Mouse (Mus musculus) kidney, postnatal 4 days (tissue): ENCODE measurements around the gene Znrf4.

Experiments used
- DNase-seq, 2 experiments: peaks; one replicate each; pipeline ENCODE4 v3.0.0; 2021; ENCODE audit warnings: mixed read lengths in 2 of 2

Znrf4 gene

DNA sequence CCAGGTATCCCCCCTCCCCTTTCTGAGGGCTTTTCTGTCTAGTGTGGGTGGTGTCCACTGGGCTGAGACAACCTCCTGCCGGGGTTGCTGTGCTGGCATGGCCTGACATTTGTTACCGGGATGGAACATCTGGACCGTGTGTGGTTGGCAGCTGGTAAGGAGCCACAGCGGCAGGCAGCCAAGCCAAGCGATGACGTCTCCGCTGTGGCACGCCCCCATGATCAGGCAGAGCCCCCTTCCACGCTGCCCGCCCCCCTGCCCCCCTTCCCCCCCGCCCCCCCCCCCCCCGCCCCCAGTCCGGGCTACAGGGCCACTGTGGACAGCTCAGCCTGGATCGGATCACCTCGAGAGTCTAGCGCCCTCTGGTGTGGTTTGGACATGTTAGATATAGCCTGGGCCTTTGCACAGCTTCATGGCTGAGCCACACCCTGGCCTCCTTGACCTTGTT lies 24.8 kb downstream of the Znrf4 start:
- peak; percentile 74 to 82 for DNase-seq

DNA sequence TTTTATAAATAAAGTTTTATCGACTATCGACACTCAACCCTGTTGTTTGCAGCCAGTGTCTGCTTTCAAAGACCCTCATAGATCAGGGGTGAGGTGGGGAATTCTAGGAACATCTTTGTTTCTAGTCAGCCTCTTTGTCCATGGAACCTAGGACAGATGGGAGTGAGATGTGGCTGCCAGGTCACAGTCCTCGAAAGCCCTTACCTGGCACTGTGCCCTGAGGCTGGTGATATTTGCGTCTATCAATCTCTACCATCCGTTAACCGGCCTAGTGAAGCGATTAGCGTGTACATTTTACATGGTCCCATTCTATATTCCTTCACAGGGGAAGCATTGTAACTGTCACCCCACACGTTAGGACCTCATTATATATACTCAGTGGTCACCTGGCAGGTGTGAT lies 26.3 kb downstream of the Znrf4 start:
- DNase-seq = no peak

DNA sequence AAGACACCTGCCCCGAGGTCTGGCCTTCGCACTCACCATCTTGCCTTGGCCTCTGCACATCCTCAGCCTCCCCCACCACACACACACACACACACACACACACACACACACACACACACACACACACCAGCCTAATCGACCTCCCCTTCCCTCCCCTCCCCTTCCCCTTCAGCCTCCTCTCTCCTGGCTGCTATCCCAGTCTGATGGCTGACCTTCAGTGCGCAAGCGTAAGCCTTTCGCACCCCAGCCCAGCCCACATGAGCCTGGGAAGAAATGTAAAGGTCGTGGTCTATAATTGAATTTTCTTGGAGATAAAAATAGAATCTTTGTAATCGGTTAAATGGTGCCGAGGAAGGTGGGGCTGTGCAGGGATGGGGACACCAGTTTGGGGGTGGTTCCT lies 27.1 kb downstream of the Znrf4 start:
- DNase-seq = peak in 1 of 2 experiments; percentile 52

DNA sequence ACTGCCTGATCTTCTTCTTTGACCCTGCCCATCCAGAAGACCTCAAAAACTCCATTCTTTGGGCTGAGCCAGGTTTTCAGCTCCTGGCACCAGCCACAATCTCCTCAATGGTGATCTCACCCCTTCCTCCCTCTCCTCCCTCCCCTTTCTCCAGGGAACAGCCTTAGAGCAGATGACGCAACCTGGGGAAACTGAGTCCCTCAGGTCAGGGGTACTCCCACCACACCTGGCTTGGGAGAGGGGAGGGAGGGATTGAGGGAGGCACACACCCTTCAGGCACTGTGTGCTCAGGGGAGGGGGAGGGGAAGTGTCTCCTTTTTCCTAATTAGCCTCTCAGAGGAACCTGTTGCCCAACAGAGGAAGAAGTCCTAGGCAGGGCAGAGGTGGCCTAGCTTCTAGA lies 29.6 kb downstream of the Znrf4 start:
- DNase-seq = no peak

DNA sequence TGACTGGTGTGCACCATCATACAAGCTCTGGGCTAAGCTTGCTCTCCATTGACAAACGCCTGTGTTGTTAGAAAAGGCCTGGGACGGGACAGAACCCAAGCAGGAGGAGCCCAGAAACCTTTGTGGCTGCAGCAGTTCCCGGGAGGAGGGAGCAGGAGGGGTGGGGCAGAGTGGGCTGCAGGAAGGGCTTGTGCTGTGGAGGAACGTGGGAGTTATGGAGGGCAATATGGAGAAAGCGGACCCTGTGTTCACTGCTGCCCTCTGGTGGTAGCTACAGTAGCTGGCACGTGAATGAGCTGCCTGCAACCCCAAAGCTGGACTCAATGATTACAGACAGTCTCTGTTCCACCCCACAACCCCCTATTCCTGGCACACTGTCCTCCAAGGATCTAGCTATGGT lies 32.9 kb downstream of the Znrf4 start:
- peak; percentile 81 to 87 for DNase-seq

DNA sequence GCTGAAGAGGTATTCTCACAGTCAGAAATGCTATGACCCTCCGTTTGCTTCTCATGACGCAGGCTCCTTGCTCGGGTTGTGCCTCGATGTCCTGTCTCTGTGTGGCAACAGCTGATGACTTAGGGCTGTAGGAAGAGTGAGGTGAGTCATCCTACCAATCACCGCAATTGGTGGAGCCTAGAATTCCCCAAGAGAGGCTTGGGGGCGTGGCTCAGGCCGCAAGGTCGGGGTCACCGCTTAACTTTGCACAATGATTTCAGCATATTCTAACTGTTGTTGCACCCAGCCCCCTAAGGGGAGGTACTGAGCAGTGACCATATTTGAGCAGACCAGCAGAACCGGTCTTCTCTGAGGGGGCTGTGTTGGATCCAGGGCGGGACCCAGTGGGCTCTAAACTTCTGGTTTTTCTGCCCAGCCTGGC lies 34.0 kb downstream of the Znrf4 start:
- DNase-seq = peak in 1 of 2 experiments; percentile 40

DNA sequence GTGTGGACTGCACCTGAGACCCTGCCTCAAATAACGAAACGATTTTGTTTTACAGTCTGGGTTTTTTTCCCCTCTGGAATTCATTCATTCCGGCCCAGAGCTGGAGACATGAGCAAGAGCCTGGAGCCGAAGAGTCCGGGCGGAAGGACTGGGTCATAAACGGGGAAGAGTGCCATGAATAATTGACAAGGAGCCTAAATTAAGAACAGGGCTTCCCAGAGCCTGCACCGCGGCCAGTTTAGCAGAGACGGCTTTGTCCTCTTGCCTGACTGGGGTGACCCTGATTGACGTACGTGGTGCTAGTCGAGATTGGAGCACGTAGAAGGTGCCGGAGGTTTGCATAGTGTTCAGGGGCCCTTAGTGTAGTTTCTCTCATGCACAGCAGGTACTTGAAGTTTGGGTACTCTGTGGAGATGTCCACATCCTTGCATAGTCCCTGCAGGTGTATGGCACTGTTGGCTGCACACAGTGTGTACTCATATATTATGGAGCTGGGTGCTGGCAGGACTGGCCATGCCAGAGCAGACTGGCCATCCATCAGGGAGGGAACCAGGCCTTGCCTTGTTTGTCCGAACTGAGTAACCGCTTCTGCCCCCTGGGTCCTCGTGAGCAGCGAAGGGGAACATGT lies 34.9 kb downstream of the Znrf4 start:
- DNase-seq = no peak

DNA sequence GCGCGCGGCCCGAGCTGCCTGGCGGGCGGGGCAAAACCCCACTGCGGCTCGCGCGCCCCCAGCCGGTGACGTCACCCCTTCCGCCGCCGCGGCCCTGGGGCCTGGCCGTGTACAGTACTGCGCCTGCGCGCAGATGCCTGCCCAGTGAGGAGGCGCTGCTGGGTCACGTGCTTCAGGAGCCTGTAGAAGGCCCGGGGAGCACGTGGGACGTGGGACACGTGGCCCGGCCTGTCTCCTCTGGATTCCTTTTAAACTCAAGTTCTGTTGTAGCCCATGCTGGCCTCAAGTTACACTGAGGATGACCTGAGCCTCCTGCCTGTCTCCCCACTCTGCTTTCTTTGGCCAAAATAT lies 35.9 kb downstream of the Znrf4 start, which contains the start of gene Ptprs:
Gene Ptprs (minus strand): TSS at position 82 of the 351 bp plus-strand sequence.
- peak; percentile 94 to 96 for DNase-seq

DNA sequence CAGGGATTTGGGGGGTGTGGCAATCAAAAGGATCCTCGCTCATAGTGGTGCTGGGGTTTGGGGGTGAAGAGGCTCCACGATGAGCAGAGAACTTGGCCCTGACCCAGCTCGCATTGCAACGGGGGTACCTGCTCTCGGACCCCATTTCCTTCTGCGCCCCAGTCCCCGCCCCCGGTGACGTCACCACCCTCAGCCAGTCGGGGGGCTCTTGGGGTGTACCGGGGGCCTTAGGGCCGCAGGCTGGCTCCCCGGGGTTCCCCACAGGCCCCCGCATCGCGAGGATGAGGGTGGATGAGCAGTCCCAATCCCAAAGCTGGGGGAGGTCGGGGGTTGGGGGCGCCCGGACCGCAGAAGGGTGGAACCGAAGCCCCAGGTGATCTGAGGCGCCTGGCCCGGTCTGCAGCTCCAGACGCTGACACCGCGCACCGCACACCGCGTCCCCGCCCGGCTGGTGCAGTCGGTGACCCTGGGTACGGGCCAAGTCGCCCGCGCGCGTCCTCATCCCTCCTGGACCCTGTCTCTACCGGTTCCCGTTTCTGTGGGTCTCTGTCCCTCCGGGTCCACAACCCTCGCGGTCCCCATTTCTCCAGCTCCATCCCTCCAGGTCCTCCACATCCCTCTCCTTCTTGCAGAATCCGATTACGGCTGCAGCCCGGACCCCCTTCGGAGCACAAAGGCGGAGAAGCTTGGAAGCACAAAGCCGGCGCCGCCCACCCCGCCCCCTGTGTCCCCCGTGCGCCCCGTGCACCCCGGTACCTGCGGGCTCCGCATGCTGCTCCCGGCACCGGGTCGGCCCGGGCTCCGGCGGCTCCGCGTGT lies 36.4 kb downstream of the Znrf4 start:
- DNase-seq = peak; percentile 55 to 58

DNA sequence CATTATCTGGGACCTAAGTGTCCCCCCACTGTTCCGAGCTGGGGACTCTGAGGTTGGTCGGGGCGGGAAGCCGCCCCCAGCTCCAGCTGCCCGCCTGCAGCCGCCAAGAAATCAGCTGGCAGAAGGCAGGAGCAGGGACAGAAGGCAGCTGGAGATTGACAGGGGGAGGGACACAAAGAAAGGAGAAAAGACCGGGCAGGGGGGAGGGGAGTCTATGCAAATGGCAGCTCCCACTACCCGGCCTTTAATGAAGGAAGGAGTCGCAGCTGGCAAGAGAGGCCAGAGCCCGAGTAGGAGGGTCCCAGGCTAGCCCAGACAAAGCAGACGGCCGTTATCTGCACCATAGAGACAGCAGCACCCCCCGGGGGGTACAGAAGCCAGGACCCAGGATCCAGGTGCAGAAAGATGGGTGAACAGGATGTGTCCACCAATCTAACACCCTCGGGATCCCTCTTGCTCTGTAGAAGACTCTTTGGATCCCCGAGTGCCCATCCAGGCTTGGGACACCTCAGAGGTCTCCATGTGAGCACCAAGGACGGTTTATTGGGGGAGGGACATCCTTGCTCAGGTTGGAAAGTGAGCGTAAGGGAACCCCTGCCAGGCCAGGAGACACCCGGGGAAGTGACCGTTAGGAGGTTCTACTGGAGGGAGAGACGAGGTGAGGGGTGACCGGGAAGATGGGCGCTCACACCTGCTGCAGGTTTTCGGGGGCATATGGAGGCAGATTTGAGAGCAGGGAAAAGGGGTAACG lies 37.2 kb downstream of the Znrf4 start:
- DNase-seq = peak; percentile 77 to 82

DNA sequence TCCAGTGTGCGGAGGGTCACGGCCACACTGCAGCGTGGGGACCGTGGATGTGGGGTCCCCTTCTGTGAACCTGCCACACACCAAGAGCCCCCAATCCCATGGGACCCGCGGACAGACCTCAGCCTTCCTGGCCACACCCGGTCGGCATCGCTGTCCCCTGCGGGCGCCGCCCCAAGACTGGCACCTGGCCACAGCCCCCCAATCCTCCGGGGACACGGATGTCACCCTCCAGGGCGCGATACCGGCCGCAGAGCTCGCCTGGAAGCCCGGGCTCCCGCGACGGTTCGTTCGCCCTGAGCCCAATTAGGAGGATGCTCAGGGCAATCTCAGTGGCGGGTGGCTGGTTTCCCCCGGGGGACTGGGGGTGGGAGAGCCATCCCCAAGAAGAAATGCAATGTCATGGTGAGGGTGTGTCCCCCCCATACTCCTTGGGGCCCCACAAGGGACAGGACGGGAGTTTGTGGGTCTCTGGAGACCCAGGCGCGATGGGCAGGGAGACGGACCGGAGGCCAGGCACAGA lies 37.9 kb downstream of the Znrf4 start:
- peak; percentile 27 to 47 for DNase-seq

DNA sequence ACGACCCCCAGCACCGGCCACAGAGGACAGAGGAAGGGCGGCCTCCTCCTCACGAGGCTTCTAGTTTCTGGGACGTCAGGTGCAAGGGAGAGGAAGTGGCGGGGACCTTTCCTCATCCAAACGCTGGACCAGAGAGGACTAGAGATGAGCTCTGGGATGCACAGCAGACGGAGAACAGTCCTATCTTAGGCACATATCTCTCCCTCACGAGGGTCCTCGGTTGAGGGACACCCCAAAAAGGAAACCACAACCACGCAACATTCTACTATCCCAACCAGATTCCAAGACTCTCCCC lies 38.7 kb downstream of the Znrf4 start:
- no peak for DNase-seq

DNA sequence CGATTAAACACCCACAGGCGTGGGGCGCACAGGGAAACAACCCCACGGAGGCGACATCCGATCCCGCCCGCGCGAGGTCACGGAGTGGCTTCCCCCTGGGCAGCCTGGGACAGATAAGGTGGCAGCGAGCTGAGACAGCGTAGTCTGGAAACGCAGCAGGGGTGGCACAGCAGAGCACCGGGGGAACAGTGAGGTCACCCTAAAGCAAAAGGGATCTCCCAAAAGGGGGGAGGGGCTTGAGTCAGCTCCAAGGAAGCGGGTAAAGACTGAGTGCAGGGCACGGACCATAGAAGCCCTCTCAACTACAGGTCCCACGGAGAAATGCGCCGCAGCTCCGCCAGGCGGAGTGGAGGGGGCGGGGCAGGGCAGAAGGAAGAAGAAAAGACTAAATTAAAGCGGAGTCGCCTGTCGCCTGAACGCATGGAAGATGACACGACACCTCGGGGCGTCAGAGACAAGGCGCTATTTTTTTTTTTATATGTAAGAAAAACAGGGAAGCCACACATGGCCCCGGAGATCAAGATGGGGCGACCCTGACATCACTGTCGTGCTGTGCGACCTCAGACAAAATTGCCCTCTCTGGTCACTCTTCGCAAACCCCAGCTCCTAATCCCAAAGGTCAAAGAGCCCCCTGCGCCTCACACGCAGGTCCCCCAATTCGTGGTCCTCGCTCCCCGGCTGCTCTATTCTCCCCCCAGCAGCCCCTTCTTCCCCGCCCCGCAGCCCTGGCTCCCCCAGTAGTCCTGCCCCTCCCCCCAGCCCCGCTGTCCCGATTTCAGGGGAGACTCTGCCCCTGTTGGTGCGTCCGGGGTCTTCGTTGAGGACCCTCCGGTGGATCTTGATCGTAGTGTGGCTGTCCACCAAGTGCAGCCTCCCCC lies 39.3 kb downstream of the Znrf4 start:
- peak; percentile 79 to 86 for DNase-seq

DNA sequence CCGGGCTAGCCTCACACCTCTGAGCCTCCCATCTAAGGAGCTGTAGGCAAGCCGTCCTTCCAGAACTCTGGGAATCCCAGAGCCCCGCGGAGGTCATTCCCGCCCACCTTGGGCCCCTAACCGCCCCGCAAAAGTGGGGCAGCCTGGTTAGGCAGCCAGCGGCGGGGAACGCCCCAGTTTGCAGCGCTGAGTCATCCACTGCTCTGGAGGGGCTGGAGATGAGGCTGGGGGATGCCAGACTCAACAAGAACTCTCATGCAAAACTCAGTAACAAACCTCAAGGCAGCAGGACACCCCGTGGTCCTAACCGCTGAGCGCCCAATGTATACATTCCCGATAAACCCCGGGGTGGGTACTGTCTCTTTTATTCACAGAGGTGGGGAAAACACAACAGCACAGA lies 40.1 kb downstream of the Znrf4 start:
- no peak for DNase-seq

DNA sequence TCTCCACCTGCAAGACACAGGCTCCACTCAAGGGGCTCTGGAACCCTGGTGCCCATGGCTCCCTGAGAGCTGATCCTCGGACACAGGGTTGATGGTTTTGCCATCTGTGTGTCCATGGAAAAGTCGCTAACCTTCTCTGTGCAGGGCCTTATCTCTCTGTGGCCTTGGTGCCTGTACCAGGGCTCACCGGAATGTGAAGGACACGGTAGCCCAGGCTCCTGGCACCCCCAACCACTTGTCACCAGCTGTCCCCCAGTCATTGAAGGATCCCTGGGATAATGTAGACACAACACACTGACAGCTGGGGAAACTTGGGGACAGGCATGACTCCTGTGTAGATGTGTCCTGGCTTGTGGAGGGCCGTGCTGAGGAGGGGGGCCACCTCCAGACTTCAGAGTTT lies 41.1 kb downstream of the Znrf4 start:
- no peak for DNase-seq

DNA sequence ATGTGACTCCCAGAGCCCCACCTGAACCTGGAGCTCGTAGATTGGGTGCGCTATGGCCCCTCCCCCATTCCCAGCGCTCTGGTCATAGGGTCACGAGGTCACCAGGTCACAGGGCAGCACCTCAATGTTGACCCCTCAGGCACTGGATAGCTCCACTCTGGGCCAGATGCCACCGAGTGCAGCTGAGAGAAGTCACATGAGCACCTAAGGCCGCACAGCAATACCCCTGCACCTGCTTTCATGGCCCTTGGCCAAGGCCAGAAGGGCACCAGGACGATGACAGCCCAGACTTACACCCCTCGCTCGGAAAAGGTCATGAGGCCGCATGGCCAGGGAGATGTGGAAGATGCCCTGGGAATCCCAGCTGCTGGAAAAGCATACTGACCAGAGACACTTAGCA lies 41.7 kb downstream of the Znrf4 start:
- DNase-seq = peak in 1 of 2 experiments; percentile 30

DNA sequence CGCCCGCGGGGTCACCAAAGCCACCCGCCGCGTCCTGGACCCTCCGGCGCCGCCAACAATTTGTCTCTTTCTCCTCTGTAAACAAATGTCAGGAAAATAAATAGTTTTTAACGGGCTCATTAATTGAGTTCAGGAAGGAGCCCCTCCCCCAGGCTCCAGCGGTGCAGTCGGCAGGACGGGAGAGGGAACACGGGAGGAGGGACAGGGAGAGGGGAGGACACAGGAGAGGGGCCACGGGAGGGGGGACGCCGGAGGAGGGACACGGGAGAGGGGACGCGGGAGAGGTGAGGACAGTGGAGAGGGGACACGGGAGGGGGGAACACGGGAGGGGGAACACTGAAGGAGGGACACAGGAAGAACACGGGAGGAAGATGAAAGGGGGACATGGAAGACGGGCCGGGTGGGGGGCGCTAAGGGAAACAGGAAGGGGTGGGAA lies 42.2 kb downstream of the Znrf4 start:
- DNase-seq = peak; percentile 71 to 80

DNA sequence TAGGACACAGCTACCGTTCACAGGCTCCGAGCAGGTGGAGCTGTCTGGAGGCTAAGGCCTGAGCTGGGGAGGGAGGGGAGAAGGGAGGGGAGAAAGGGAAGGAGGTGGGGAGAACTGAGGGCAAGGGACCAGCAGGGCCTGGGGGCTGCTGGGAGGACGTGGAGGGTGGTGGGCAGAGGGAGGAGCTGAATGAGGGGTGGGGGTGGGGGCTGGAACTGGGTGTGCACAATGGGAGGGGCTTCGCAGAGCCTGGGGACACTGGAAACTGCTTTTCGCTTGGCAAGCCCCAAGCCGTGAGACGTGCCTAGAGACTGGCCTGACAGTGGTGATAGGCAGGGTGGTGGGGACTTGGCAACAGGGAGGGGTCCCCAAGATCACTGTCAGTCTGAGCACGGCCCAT lies 43.0 kb downstream of the Znrf4 start:
- peak in 1 of 2 experiments; percentile 35 for DNase-seq

DNA sequence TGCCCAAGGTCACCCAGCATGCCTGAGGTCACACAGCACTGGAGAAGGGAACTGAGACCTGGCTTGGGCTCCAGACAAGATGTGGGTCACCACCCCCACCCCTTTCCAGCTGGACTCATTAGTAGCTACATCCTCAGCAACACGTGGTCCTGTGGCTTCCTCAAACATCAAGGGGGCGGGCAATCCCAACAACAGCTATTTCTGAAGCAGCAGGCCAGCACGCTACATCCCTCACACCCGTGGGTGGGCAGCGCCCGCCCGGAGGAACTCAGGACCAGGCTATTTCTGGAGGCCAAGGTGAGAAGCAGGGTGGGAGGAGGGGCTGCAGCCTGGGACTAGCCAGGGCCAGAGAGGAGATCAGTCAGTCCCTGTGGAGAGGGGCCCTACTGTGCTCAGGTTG lies 43.4 kb downstream of the Znrf4 start:
- DNase-seq = peak; percentile 31 to 60

DNA sequence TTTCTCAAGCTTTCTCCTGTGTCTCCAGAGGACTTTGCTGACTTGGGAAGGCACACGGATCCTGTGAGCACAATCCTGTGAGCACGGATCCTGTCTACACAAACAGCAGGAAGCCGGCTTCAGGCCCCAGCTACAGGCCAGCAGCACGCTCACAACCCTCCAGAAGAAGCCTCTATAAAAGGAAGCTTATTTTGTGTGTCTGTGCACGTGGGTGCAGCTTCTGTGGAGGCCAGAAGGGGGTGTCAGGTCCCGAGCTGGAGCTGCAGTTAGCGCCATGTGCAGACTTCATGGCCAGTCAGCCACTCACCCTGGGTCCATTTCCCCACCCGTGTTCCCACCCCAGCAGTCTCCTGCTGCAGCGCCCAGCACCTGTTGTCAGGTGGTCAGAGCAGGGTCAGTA lies 43.9 kb downstream of the Znrf4 start:
- DNase-seq = no peak

DNA sequence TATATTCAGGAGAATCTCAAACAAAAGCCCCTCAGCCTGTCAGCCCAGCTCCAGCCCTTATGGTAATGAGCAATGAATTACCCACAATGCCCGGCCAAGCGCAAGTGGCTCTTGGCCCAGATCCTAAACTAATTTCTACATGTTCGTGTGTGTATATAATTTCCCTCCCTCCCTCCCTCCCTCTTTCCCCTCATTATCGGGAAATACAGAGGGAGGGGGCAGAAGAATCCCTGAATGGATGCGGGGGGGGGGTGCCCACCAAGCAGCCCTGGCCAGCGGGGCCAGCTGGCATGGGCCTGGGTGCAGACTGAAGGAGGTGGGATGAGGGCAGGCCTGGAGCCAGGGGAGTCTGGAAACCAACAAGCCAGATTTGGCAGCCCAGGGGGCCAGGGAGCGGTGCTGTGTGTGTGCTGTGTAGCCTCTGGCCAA lies 44.8 kb downstream of the Znrf4 start:
- DNase-seq = peak; percentile 79 to 84

DNA sequence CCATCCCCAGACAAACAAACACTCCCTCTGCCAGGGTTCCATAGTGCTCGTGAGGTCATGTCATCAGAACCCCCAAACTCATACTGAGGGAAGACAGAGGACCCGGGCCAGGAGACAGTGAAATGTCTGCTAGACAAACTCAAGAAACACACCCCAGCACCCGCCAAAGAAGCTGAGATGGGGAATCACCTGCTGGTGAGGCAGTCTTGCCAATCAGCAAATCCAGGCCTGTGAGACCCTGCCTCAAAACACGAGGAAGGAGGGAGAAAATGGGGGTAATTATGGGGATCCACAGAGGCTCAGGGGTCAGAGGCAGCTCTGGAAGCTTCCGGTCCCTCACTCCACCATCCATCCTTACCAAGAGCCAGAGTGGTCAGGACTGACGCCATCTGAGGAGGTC lies 45.5 kb downstream of the Znrf4 start:
- no peak for DNase-seq
